Mouse (Mus musculus) layer of hippocampus, adult 11-12 months (tissue): ENCODE results near the gene Liph.
"Not testable (repeated sequence)": the region's sequence is repeated elsewhere in the genome, so short reads cannot be mapped to it uniquely, and the experiment has no call there.

Source experiments
- DNase-seq: peaks from one replicate; pipeline ENCODE4 v3.0.0; 2022; ENCODE audit warnings: low spot score

Gene Liph

DNA sequence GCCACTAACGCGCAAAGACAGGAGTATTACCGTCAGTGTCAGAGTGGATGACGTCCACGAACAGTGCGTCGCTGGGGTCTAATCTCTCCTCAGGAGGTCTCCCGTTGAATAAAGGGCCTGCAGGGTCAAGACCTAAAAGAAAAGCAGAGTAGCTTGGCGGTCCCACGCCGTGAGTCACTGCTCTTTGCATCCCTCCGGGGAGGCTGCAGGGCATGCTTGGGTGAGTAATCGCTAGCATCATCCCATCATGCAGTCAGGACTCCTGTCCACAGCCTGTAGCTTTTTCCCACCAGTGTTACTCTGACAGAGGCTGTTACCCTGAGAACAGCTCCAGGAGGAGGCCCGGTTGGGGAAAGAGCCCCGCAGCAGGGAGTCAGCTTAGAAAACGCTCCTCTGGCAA, 19.3 kb downstream of the Liph start:
- DNase-seq = no peak

DNA sequence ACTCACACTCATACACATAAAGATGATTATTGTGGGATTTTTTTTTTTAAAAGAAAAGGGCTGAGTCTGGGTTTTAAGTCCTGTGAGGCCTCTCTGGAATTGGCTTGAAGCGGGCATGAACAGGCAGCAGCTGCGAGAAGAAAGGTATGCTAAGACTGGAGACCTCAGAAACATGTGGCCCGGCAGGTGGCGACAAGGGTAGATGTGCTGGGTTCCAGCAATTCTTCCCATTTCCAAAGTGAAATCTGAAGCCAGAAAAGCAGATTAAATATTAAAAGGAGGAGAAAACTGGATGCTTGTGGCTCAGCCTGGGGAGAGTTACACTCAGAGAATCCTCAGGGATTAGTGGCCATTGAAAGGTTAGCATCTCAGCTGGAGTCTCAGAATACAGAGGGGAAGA, 24.0 kb downstream of the Liph start:
- DNase-seq = no peak

DNA sequence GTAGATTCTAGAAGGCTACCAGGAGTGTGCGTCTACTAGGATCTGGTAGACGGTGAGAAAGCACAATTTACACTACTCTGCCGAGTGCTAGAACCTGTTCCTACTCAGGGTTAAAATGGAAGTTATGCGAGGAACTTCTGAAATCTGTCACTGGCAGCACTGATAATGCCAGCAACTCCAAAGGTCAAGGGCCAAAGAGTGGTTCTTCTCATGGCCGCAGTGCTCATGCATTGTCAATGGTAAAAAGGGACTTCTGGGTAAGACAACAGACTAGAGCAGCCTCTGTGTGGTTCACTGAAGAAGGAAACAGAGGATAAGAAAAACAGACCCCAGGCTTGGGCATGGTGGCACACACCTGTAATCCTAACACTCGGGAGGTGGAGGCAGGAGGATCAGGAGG, 24.9 kb downstream of the Liph start:
- no peak for DNase-seq

DNA sequence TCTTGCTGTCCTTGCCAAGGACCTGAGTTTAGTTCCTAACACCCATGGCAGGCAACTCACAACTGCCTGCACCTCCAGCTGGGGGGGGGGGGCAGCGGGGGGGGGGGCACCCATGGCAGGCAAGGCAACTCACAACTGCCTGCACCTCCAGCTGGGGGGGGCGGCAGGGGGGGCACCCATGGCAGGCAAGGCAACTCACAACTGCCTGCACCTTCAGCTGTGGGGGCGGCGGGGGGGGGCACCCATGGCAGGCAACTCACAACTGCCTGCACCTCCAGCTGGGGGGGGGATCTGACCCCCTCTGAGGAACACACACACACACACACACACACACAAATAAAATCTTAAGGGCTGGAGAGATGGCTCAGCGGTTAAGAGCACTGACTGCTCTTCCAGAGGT, 25.6 kb downstream of the Liph start:
- DNase-seq = no peak

DNA sequence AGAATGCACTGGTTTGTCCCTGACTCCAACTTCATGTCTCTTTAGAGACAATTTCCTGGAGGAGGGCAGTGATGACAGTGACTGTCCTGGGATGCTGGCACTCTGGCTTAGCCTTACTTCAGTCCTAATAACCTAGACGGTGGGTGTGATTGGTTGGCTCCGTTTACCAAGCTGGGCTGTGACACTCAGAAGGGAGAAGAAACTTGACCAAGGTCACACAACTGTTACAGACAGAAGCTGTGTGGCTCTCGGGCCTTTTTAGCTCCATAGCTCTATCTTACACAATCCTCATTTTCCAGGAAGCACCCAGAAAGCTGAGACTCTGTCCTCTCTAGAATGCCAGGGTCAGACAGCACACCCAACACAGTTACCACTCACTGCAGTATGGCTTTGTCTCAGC, 29.9 kb downstream of the Liph start:
- no peak for DNase-seq

DNA sequence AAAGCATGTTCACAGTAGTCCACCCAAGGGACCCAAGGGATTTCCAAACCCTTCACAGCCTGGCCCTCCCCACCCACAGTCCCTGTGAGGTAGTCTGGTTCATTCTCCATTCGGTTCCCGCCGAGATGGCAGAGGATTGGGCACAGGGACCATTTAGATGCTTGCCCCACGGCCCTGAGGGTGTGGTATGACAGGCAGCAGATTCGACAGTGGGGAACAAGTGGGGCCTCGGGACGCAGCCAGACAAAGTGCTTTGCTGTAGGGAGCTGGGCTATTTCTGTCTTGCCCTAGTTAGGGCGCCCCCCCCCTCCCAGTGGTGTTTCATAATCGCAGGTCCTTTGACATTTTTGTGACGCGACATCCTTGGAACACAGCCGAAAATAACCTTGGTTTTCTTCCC, 39.9 kb downstream of the Liph start:
- DNase-seq = no peak

DNA sequence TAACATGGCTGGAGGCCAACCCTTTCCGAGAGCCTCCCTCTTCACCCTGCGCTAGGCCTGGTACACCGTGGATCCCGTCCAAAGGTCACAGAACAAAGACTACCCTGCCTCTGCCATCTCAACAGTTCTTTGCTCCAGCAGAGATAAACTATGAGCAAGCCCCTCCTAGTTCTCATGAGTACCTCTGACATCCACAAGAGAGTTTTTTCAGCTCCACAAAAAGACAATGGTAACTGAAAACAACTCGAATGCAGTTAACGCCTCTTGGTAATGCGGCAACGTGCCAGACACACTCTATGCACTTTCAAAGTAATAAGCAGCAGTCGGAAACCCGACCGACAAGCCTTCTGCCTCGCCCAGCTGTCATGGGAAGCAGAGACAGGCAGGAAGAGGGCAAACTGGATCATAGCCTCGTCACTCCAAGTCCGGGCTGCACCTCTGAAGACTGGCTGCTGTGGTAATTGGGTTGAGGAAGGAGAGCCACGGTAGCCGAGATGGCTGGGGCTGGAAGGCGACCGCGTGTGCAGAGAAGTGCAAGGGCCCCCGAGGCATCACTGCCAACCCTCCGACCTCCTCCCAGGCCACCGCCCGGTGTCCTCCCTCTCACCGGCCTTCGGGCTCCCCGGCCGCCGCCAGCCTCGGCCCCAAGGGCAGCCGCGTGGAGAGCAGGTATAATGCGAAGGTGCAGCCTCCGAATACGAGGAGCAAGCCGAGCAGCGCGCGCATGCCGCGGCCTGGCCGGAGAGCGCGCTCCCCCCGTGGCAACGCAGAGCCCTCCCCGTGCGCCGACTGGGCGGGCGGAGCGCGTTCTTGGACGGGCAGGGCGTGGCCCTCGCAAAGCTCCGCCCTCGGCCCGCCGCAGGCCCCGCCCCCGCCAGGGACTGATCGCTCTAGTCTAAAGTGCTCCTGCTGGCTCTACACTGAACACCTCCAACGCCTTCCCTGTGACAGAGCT, 48.4 kb downstream of the Liph start, which contains the start of gene Tmem41a:
Gene Tmem41a (minus strand): TSS at position 792 of the 955 bp plus-strand sequence.
- DNase-seq = peak; percentile 88

DNA sequence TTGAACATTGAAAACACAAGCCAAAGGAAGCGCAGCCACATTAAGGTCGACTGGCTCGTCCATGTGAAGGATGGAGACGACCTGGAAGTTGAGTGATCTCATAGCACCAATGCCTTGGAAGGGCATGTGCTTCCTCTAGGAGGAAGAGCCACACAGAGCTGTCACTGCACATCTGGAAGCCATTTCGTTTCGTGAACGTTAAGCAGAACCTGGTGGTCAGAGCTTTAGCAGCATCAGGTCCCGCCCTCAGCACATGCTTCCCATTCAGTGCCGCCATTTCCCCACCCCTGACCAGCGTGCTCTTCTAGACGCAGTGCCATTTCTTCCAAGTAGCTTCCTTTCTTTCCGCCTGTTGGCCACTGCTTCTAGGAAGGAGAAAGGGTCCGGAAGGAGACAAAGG, 67.0 kb downstream of the Liph start:
- DNase-seq = no peak

DNA sequence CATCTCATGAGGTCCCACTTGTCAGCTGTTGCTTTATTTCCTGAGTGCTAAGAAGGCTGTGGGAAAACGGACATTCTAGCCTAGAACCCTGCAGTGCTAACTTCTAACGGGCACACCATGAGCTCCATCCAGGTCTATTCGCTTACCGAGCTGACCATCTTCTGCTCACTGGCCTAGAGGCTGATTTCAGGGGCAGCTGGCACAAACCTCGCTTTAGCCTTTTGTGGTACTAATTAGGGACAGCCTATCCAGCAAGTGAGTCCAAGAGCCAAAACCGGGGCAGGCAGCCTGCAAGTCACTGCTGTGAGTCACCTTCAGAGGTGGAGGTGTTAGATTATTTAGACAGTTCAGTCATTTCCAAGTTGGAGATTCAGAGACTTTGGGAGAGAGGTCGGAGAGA, 78.8 kb downstream of the Liph start:
- DNase-seq = no peak

DNA sequence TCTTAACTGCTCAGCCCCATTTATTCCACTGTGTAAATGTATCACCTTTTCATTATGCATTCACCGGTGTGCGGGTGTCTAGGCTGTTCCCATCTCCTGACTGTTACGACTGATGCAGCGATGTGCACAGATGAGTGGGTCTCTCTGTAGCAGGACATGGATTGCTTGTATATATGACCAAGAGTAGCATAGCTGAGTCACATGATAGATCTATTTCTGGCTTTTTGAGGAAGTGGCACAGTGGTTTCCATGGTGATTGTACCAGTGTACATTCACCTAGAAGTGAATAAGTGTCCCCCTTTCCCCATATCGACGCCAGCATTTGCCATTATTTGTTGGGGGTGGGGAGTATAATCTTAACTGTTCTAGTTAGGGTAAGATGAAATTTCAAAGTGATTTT, 82.1 kb downstream of the Liph start:
- no peak for DNase-seq

DNA sequence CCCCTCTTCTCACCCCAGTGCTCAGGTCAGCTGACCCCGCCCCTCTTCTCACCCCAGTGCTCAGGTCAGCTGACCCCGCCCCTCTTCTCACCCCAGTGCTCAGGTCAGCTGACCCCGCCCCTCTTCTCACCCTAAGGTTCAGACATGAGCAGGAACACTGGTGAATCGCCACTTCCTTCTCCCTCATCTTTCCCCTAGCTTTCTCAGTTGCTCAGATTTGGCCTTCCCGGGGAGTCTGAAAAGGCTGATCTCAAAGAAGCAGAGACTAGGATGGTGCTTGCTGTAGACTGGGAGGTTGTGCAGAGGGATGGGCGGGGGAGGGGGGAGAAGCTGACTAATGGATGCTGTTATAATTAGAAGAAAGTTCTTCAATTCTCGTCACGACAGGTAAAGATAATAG, 86.6 kb downstream of the Liph start:
- DNase-seq = not testable (repeated sequence)

DNA sequence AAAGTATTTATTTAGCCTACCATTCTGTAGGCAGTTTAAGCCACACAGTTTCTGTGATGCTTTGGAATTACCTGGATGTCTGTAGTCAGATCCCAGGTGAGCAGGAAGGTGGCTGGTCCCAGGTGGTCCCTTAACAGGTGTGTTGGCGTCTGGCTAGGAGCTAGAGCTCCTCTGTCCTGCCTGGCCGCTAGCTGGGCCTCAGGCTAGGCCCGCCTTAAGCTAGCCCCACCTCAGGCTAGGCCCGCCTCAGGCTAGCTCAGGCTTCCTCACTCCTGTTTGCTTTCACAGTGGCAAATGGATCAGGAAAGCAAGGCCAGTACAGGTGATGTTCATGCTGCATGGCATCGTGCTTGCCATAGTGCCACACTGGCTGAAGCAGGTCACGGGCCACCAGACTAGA, 88.6 kb downstream of the Liph start:
- DNase-seq = no peak

DNA sequence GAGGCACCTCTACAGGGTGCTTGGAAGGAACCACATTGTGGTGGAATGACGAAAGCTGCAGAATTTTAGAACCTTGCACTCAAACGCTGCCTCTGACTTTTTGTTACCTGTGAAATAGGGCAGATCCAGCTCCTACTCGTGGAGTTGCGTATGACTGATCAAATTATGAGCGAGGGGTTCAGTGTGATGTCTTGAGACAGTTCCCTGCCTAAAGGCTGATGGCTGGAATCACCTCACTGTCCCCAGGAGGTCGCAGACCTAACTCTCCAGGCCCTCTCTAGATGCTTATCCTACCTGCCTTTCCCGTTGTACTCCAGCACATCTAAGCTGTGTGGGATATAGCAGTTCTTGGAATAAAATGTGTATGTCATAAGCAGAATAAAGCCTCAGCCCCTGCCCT, 89.5 kb downstream of the Liph start:
- DNase-seq = no peak

DNA sequence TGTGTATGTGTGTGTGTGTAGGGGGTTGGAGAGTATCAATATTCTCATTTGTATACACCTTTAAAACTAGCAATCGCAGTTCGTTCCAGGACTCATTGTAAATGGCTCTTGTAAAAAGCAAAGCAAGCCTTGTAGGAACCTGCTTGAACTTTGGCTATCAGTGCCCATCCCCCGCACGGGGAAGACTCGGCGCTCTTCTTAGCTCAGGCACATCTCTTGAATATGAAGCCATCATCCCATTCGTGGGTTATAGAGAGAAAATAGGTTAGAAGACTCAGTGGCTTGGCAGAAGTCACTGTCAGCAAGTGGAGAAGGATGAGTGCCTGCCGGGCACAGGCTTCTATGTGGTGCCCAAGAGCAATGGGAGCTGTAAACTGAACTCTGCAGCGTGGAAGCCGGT, 90.8 kb downstream of the Liph start:
- DNase-seq = no peak
